Mouse (Mus musculus): Measurements from ENCODE around the gene Krt24.

DNA sequence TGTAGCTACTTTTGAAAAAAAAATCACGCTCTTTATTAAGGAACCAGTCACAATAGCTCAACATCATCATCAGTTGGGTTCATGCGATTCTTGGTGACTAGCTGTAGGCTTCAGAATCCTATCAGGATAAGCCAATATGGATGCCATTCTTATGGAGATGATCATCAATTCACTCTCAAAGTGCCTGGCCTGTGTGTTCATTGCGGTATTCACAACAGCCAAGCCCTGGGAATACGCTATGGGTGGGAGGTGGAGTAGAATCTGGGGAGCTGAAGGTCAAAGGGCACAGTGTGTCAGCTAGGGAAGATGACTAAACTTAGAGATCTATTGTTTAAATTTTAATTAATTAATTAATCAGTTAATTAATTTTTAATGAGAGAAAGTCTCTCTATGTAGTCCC lies 37.1 kb downstream of the Krt24 start:
- TF ChIP-seq CTCF (conservative IDR thresholded peaks at IDR 0.05; ENCODE audit: low read length) (no peak), POU5F1 (IDR thresholded peaks at IDR 0.05; ENCODE audit: borderline replicate concordance, low read length) (no peak)
